Mouse (Mus musculus) CH12.LX (cell line): ENCODE results near the gene Cbwd1.

Experiments used
- BHLHE40 ChIP-seq: IDR thresholded peaks from 2 replicates; pipeline ENCODE4 v1.6.1; 2011; ENCODE audit warnings: mild to moderate bottlenecking, low read depth, low read length, improper control_type of control experiment
- CHD1 ChIP-seq: IDR thresholded peaks from 2 replicates; pipeline ENCODE4 v1.6.1; 2012; ENCODE audit warnings: low read depth, low read length, improper control_type of control experiment, inconsistent platforms
- CTCF ChIP-seq, 2 experiments: IDR thresholded peaks in 1 of 2; conservative IDR thresholded peaks in 1 of 2; 2 replicates each; pipeline ENCODE4 v1.5.1; 2011 to 2012; ENCODE audit warnings: low read depth in 2 of 2, low read length in 2 of 2, improper control_type of control experiment in 1 of 2, inconsistent platforms in 1 of 2, mild to moderate bottlenecking in 1 of 2, moderate library complexity in 1 of 2
- E2F4 ChIP-seq: IDR thresholded peaks from 2 replicates; pipeline ENCODE4 v1.6.1; 2011; ENCODE audit warnings: low read depth, low read length, improper control_type of control experiment; ENCODE audit not compliant: insufficient replicate concordance
- EP300 ChIP-seq: IDR thresholded peaks from 2 replicates; pipeline ENCODE4 v1.6.1; 2011; ENCODE audit warnings: low read length, improper control_type of control experiment
- KAT2A ChIP-seq: IDR thresholded peaks from 2 replicates; pipeline ENCODE4 v1.6.1; 2012; ENCODE audit warnings: low read length, improper control_type of control experiment, inconsistent platforms; ENCODE audit not compliant: insufficient replicate concordance
- MAFK ChIP-seq: IDR thresholded peaks from 2 replicates; pipeline ENCODE4 v1.6.1; 2011; ENCODE audit warnings: low read length, improper control_type of control experiment; ENCODE audit not compliant: insufficient replicate concordance
- MAZ ChIP-seq: IDR thresholded peaks from 2 replicates; pipeline ENCODE4 v1.6.1; 2012; ENCODE audit warnings: low read depth, mild to moderate bottlenecking, inconsistent platforms, low read length, improper control_type of control experiment, moderate library complexity
- PAX5 ChIP-seq: IDR thresholded peaks from 2 replicates; pipeline ENCODE4 v1.6.1; 2012; ENCODE audit warnings: low read length, inconsistent platforms, mixed read lengths
- POLR2A ChIP-seq: IDR thresholded peaks from 2 replicates; pipeline ENCODE4 v1.6.1; 2011; ENCODE audit warnings: low read depth, mild to moderate bottlenecking, improper control_type of control experiment, low read length
- RCOR1 ChIP-seq: conservative IDR thresholded peaks from 2 replicates; pipeline ENCODE4 v1.6.1; 2012; ENCODE audit warnings: low read depth, mild to moderate bottlenecking, inconsistent platforms, low read length, improper control_type of control experiment
- UBTF ChIP-seq: IDR thresholded peaks from 2 replicates; pipeline ENCODE4 v1.6.1; 2012; ENCODE audit warnings: low read depth, mild to moderate bottlenecking, inconsistent platforms, low read length, improper control_type of control experiment, moderate library complexity
- ZC3H11A ChIP-seq: IDR thresholded peaks from 2 replicates; pipeline ENCODE4 v1.6.1; 2012; ENCODE audit warnings: low read depth, mild to moderate bottlenecking, inconsistent platforms, low read length, improper control_type of control experiment

DNA sequence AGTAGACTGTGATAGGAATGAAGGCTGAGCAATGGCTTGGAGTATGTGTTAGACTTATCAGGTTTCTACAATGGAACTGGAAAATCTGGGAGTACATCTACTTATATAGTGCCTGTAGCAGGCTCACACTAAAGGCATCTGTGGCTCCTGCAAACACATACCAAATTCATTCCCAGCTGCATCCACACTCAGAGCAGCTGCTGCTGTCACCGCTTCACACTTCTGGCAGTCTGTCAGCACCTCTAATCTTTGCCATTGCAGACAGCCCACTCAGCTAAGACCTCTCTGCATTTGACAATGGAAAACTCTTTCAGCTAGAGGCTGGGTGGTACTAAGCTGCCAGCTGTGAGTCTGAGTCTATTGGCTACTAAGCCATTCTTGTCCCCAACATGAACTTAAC, 24.3 kb downstream of the Cbwd1 start:
- TF ChIP-seq RCOR1 (no peak), MAFK (no peak), UBTF (no peak), EP300 (no peak), ZC3H11A (no peak), CTCF (conservative IDR thresholded peaks at IDR 0.05 in 1 of 2, IDR thresholded peaks at IDR 0.05 in 1 of 2; ENCODE audit: low read depth in 2 of 2, low read length in 2 of 2) (no peak), MAZ (no peak), POLR2A (no peak), CHD1 (no peak), E2F4 (no peak), KAT2A (no peak), PAX5 (no peak), BHLHE40 (no peak)
